Mouse (Mus musculus) brain, embryonic 14.5 days (tissue): Measurements from ENCODE around the gene Pak1. TPM values are rescaled to one million over a fixed set of nuclear protein-coding genes. Genes with fewer than 3 reads are reported as not detected.

ENCODE experiments used
- DNase-seq: peaks from one replicate; pipeline ENCODE4 v3.0.0-alpha.2; 2011; ENCODE audit warnings: low read depth
- CTCF ChIP-seq: fragments of 200-500 bp; IDR thresholded peaks from 2 replicates; pipeline ENCODE4 v1.5.1; 2012; ENCODE audit warnings: inconsistent platforms, mild to moderate bottlenecking, moderate library complexity, borderline replicate concordance; ENCODE audit not compliant: insufficient read depth, insufficient read length; ENCODE audit errors: extremely low read depth
- POLR2A ChIP-seq: fragments of 200-500 bp; IDR thresholded peaks from 2 replicates; pipeline ENCODE4 v1.6.1; 2012; ENCODE audit warnings: mild to moderate bottlenecking, inconsistent platforms, borderline replicate concordance; ENCODE audit not compliant: poor library complexity, insufficient read depth, insufficient read length, severe bottlenecking; ENCODE audit errors: extremely low read depth
- polyA plus RNA-seq: library from polyadenylated mRNA; depleted of rRNA; stranded (reverse); fragments of >200 nt; gene quantifications from 2 replicates; pipeline ENCODE4 v1.2.3, GENCODE M21; 2012; rRNA removed

Pak1 gene
- polyA plus RNA-seq, 1 experiment = 138 TPM

DNA sequence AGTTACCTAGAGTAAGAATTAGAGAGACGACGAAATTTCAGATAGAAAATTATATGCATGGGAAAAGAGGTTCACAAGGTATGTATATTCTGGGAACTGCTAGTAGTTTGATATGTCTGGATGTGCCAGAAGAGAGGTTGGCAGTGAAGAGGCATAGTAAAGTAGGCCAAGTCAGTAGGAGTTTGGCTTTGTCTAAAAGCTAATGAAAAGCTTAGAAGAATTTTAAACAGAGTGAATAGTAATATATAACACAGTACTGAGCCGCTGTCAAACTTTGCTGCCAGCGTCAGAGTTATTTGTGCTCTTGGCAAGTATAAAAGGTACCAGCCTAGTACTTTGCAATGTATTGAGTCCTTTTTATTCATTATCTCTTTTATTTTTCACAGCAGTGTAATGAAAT lies 84.1 kb downstream of the Pak1 start:
- peak; percentile 56 for DNase-seq
- TF ChIP-seq CTCF (no peak), POLR2A (no peak)

DNA sequence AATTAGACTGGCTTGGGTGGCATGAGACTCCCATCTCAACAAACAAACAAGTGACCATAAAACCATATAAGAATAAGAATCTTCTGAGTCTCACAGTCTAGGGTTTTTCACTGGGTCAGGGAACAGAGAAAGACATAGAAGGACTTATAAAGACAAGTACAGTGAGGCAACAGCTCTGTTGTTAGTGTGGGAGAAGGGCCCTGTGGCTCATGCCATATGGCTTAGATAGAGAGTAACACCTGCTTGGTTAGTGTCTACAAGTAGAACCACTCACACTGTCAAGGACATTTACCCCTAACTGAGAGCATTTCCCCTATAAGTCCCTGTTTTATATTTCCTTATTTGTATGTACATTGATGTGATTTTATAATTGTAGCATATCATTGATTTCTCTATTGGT lies 85.0 kb downstream of the Pak1 start:
- no peak for DNase-seq

DNA sequence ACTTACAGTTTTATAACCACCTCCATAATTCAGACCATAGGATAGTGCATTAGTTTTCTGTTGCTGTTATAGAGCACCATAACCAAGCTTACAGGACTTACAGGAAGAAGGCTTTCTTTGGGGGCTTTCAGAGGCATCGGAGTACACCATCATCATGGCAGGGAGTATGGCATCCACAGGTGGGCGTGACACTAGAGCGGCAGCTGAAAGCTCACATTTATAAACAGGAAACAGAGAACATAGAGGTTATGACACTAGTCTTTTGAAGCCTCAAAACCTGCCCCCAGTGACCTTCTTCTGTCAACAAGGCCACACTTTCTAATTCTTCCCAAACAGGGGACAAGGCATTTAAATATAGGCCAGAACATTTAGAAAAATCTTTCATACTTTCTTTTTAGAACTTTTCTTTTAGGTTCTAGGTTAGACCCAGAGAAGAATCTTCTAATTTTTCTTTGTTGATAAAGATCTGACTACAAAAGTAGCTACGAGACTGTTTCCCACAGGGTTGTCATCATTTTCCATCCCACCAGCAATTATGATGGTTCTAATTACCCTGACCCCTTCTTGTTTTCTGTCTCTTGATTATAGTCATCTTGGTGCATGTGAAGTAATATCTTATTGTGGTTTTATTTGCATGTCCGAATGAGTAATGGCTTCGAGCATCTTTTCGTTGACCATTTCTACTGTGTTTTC lies 89.7 kb downstream of the Pak1 start:
- TF ChIP-seq CTCF = no peak
- TF ChIP-seq POLR2A = no peak
- no peak for DNase-seq

More for the DNA sequence above, 85.0 kb downstream of the Pak1 start:
- TF ChIP-seq CTCF = no peak
- TF ChIP-seq POLR2A = no peak

DNA sequence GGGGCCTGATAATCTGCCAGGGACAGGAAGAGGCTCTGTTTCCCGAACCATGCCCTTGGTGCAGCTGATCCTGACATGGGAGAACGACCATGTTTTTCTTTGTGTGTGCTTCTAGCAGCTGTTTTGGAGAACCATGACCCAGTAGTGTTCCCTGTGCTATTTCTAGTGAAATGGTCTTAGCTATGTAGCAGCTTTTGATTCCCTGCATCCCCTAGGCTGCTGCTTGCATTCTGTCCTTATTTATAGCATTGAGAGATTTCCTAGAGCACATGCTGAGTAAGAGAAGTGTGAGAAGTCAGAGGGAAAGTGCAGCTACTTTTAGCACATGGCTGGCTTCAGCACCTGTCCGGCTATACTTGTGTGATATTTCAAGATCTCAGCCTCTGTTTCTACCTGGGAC lies 123.3 kb downstream of the Pak1 start:
- TF ChIP-seq CTCF (no peak), POLR2A (no peak)
- no peak for DNase-seq

DNA sequence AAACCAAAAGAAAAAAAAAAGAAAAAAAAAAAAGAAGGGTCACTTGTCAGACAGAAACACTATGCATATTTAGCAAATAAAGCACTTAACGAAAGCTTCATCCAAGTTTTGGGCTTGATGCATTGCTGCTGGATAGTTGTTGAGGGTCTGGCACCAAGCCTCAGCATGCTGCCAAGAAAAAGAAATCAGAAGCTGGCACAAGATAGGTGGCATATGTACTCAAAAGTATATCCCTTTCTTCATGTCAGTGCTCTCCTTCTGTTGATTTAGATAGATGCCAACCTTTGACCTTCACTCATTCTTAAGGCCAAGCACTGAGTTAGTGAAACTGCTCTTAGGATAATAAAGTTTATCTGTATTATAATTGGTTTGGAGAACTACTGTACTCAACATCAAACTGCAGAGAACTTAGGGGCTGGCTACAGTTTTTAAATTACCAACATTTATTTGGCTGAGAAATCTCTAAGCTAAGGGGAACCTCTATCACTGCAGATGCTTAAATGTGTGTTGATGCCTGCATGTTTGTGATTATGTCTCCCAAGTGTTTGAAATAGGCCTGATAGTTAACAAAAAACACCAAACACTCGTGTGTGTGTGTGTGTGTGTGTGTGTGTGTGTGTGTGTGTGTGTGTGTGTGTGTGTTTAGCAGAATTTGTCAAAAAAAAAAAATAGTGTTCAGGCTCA lies 126.6 kb downstream of the Pak1 start:
- no peak for TF ChIP-seq CTCF
- no peak for TF ChIP-seq POLR2A
- peak; percentile 84 for DNase-seq

DNA sequence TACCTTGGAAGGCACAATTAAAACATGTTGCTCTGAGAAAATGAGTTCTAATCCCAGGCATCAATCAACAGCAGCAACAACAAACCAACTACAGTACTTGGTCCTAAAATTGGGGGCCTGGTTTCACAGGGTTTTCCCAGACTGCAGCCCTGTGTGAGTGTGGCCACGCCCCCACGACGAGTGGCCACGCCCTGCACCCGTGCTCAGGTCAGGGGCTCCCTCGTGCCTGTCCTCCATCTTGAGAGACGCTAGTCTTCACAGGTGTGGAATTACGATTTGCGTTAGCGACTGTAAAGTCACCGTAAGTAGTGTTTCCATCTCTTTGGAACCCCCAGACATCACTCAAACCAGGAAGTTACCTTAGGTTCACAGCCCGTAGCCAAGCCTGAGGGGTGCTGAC lies 131.4 kb downstream of the Pak1 start, which contains the start of gene Gdpd4:
TSS of gene Gdpd4 (plus strand) at position 214 of the 400 bp plus-strand sequence.
- no peak for DNase-seq
- TF ChIP-seq CTCF = no peak
- TF ChIP-seq POLR2A = no peak

DNA sequence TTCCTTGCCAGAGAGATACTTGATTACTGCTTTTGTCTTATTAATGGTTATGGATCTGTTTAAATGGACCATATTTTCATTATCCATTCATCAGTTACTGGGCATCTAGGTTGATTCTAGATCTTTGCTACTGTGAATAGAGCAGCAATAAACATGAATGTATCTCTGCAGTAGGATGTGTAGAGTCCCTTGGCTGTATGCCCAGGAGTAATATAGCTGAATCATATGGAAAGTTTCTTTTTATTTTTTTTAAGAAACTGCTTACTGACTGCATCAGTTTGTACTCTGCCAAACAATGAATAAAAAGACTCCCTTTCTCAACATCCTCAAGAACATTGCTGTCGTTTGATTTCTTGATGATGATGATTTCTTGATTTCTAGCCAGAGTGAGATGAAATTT lies 137.5 kb downstream of the Pak1 start:
- TF ChIP-seq CTCF (no peak), POLR2A (no peak)

DNA sequence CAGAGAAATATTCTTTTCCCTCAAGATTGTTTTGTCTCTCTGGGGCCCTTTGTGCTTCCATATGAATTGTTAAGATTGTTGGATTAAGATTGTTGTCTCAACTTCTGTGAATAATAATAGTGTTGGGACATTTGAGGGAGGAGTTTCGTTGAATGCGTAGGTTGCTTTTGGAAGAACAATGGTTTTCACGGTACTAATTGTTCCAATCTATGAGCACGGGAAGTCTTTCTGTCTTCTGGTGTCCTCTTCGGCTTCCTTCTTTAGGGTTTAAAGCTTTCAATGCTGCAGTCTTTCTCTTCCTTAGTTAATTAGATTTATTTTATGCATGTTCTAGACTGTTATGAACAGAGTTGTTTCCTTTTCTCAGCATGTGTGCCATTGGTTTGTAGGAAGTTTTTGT lies 138.6 kb downstream of the Pak1 start:
- TF ChIP-seq POLR2A (no peak), CTCF (no peak)
- no peak for DNase-seq

More for the DNA sequence above, 137.5 kb downstream of the Pak1 start:
- peak; percentile 45 for DNase-seq

DNA sequence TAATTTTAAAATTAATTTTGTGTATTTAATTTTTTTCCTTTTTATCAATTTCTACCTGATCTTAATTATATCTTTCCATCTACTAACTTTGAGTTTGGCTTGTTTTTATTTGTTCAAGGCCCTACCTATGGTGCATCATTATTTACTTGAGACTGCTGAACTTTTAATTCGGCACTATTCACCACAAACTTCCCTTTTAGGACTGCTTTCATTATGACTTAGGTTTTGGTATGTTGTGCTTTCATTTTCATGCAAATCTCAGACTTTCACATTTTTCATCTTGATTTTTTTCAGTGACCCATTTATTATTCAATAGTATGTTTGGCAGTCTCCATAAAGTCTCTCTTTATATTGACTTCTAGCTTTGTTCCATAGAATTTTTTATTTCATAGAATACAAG lies 156.1 kb downstream of the Pak1 start:
- TF ChIP-seq POLR2A = no peak
- no peak for TF ChIP-seq CTCF
- no peak for DNase-seq

Other genes starting within 250 kb of the Pak1 start
- 28.3 and 36.3 TPM in 2 replicates for gene Aamdc, start 209.0 kb upstream of the Pak1 start, polyA plus RNA-seq
- 11.9 and 17.3 TPM in 2 replicates for gene Rsf1, start 208.7 kb upstream of the Pak1 start, polyA plus RNA-seq
- 114 and 124 TPM in 2 replicates for gene Clns1a, start 91.9 kb upstream of the Pak1 start, polyA plus RNA-seq
- gene Aqp11, start 50.3 kb upstream of the Pak1 start, polyA plus RNA-seq = 7.9 and 10.2 TPM in 2 replicates
- gene Gdpd4, start 131.4 kb downstream of the Pak1 start, polyA plus RNA-seq = 0.03 TPM in 1 of 2 replicates, not detected in the other